Mouse (Mus musculus) G1E (cell line): ENCODE data around the gene Lonrf3. TPM values are rescaled to one million over a fixed set of nuclear protein-coding genes. Genes with fewer than 3 reads are reported as not detected.

ENCODE experiments used
- ATAC-seq: 2 replicates; pipeline ENCODE4 v1.8.0; 2016; ENCODE audit warnings: mild to moderate bottlenecking; ENCODE audit not compliant: insufficient number of reproducible peaks, poor library complexity, low FRiP score, severe bottlenecking; ENCODE audit errors: extremely low read depth
- DNase-seq: peaks from one replicate; pipeline ENCODE4 v3.0.0; 2012; ENCODE audit warnings: low spot score
- H3K27me3 ChIP-seq: 2 replicates; pipeline ENCODE4 v1.6.1; 2012; ENCODE audit warnings: mild to moderate bottlenecking, low read length, inconsistent platforms; ENCODE audit not compliant: insufficient read depth
- H3K36me3 ChIP-seq: replicated peaks from 2 replicates; pipeline ENCODE3; 2012; ENCODE audit warnings: mild to moderate bottlenecking, inconsistent platforms
- H3K4me1 ChIP-seq: 2 replicates; pipeline ENCODE4 v1.6.1; 2012; ENCODE audit warnings: low read depth, low read length, inconsistent platforms, mixed read lengths; ENCODE audit not compliant: insufficient read depth
- H3K4me3 ChIP-seq: 2 replicates; pipeline ENCODE4 v1.5.1; 2012; ENCODE audit warnings: low read depth, mild to moderate bottlenecking, inconsistent platforms, low read length, moderate library complexity, mixed read lengths
- H3K9me3 ChIP-seq: replicated peaks from 2 replicates; pipeline ENCODE4 v1.6.1; 2012; ENCODE audit warnings: inconsistent platforms
- CTCF ChIP-seq: IDR thresholded peaks from 2 replicates; pipeline ENCODE4 v1.5.1; 2012; ENCODE audit warnings: low read depth, low read length, inconsistent platforms, mixed read lengths
- GATA1 ChIP-seq: IDR thresholded peaks from 2 replicates; pipeline ENCODE4 v1.6.1; 2012; ENCODE audit warnings: borderline replicate concordance, low read length, inconsistent platforms, mixed read lengths
- GATA2 ChIP-seq: IDR thresholded peaks from 2 replicates; pipeline ENCODE4 v1.6.1; 2012; ENCODE audit warnings: low read depth, low read length, inconsistent platforms, borderline replicate concordance
- POLR2AphosphoS5 ChIP-seq: IDR thresholded peaks from 2 replicates; pipeline ENCODE4 v1.6.1; 2012; ENCODE audit warnings: low read depth, low read length, inconsistent platforms; ENCODE audit not compliant: insufficient replicate concordance
- TAL1 ChIP-seq: conservative IDR thresholded peaks from 2 replicates; pipeline ENCODE4 v1.6.1; 2012; ENCODE audit warnings: low read depth, low read length, inconsistent platforms, mixed read lengths
- polyA plus RNA-seq: library from polyadenylated mRNA; stranded (reverse); fragments of >175 nt; gene quantifications from 2 replicates; pipeline ENCODE4 v1.2.3, GENCODE M21; 2012
- total RNA-seq, 2 experiments: library from RNA; stranded (forward) in 1 of 2; stranded (reverse) in 1 of 2; fragments of 200-1000 nt in 1 of 2; fragments of >200 nt in 1 of 2; fragmentation: Nextera tagmentation in 1 of 2; gene quantifications; 2 replicates each; pipeline ENCODE4 v1.2.3; 2014 to 2017

The Lonrf3 gene
- not detected in 2 replicates for total RNA-seq (2014; fragmentation: Nextera tagmentation)
- total RNA-seq (2017) = not detected in 2 replicates
- not detected in 2 replicates for polyA plus RNA-seq

- no peak for DNase-seq
- Histone ChIP-seq H3K9me3 (0 out of 2 replicates have a peak, but pooled peaks cover 3% of the 10 kb centered on the region), H3K4me1 (no peaks in the 10 kb centered on the region), H3K27me3 (no peaks in the 10 kb centered on the region), H3K4me3 (no peak within 1 kb of the TSS), H3K36me3 (no peaks in the 10 kb centered on the region)
- no peak for ATAC-seq
- no peak for TF ChIP-seq CTCF
- no peak for TF ChIP-seq GATA1
- no peak for TF ChIP-seq TAL1
- TF ChIP-seq POLR2AphosphoS5 = no peak
- TF ChIP-seq GATA2 = no peak
These were observed at the start of gene Lonrf3 for GRCm38 (mm10) chrX:36328271-36329039. TSS of gene Lonrf3 (plus strand) at chrX:36328353.

- H3K9me3 ChIP-seq = no peaks in the 10 kb centered on the region
- TF ChIP-seq GATA2 = no peak
- TF ChIP-seq POLR2AphosphoS5 = no peak
- TF ChIP-seq CTCF = no peak
- no peak for TF ChIP-seq TAL1
- TF ChIP-seq GATA1 = no peak
- H3K4me1 ChIP-seq = no peaks in the 10 kb centered on the region
- H3K27me3 ChIP-seq = no peaks in the 10 kb centered on the region
- no peaks in the 10 kb centered on the region for H3K36me3 ChIP-seq
- DNase-seq = no peak
- no peak for ATAC-seq
- H3K4me3 ChIP-seq = no peak overlapping the region
These were observed 49.4 kb upstream of the Lonrf3 start for GRCm38 (mm10) chrX:36278750-36279149.

- no peaks in the 10 kb centered on the region for H3K27me3 ChIP-seq
- DNase-seq (no peak), ATAC-seq (no peak)
- H3K4me3 ChIP-seq = no peak overlapping the region
- no peaks in the 10 kb centered on the region for H3K4me1 ChIP-seq
- no peaks in the 10 kb centered on the region for H3K36me3 ChIP-seq
- no peak for TF ChIP-seq CTCF
- no peak for TF ChIP-seq GATA2
- no peak for TF ChIP-seq GATA1
- TF ChIP-seq TAL1 = no peak
- no peak for TF ChIP-seq POLR2AphosphoS5
- H3K9me3 ChIP-seq = no peaks in the 10 kb centered on the region
These were observed 16.7 kb upstream of the Lonrf3 start for GRCm38 (mm10) chrX:36311420-36311819.

DNA sequence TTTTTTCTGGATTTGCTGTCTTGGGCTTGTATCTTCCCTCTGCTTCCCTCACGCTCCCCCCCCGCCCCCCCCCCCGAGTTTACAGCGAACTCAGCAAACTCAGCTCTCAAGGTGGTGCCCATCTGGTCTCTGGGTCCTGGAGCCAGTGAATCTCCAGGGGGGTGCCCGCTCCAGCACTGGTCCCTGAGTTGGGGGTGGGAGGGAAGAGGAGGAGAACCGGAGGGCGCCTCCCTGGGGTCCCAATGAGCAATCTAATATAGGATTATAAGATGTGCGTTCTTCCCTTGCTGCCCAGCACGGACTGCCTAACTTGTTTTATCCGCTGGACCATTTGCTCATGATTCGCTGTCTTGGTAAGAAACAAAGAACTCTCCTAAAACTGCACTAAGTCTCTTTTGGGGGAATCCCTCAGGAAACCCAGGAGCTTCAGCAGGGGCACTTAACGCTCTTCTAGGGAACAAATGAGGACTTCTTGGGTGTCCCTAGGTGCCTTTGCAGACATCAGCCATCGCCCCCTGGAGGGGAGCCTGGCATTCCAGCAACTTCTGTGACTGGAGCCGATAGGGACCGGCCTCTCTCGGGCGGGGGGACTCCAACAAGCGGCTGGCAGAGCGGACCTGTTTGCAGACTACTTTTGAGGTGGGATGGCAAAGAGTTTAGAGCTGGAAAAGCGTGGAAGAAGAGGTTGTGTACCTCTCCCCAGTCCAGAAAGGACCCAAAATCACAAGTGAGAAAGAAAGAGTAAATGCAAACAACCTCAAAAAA lies 480 bp upstream of the Lonrf3 start:
- 0 out of 2 replicates have a peak, but pooled peaks cover 3% of the 10 kb centered on the region for H3K9me3 ChIP-seq
- DNase-seq (no peak), ATAC-seq (no peak)
- no peak for TF ChIP-seq TAL1
- no peak for TF ChIP-seq POLR2AphosphoS5
- no peak for TF ChIP-seq GATA1
- H3K4me3 ChIP-seq = no peak overlapping the region
- H3K27me3 ChIP-seq = no peaks in the 10 kb centered on the region
- no peaks in the 10 kb centered on the region for H3K4me1 ChIP-seq
- H3K36me3 ChIP-seq = no peaks in the 10 kb centered on the region

- DNase-seq (no peak), ATAC-seq (no peak)
- Histone ChIP-seq H3K27me3 (no peaks in the 10 kb centered on the region), H3K4me3 (no peak overlapping the region), H3K9me3 (0 out of 2 replicates have a peak, but pooled peaks cover 3% of the 10 kb centered on the region), H3K4me1 (no peaks in the 10 kb centered on the region), H3K36me3 (no peaks in the 10 kb centered on the region)
- no peak for TF ChIP-seq GATA1
- no peak for TF ChIP-seq POLR2AphosphoS5
- TF ChIP-seq TAL1 = no peak
- no peak for TF ChIP-seq CTCF
- no peak for TF ChIP-seq GATA2
These were observed 992 bp downstream of the Lonrf3 start for GRCm38 (mm10) chrX:36329040-36329649.

- Histone ChIP-seq H3K9me3 (0 out of 2 replicates have a peak, but pooled peaks cover 3% of the 10 kb centered on the region), H3K27me3 (no peaks in the 10 kb centered on the region), H3K4me3 (no peak overlapping the region), H3K4me1 (no peaks in the 10 kb centered on the region), H3K36me3 (no peaks in the 10 kb centered on the region)
- ATAC-seq = no peak
- no peak for DNase-seq
- no peak for TF ChIP-seq POLR2AphosphoS5
- no peak for TF ChIP-seq GATA2
- no peak for TF ChIP-seq CTCF
- no peak for TF ChIP-seq TAL1
- no peak for TF ChIP-seq GATA1
These were observed 1.8 kb downstream of the Lonrf3 start for GRCm38 (mm10) chrX:36329849-36330411.
